18 mouse cellular contexts compared by ENCODE assay signal in genomic region chr11:32581031-32581430, GRCm38 (mm10). TPM values are rescaled to one million over a fixed set of nuclear protein-coding genes. Genes with fewer than 3 reads are reported as not detected.
DNase-seq lines count a peak whose midpoint lies in the region; ATAC-seq and TF ChIP-seq lines count a peak whose summit lies in the region.
"Had no signal": no experiment of that assay in that cellular context is flagged by ENCODE, and none has a peak within 500 bp of the region (broad histone marks: within the 10 kb centered on the region; RNA-seq: fewer than 3 reads in every experiment).

No protein-coding gene starts in this region.

- ATAC-seq in liver, embryonic 12.5 days = no peak
- no peak for ATAC-seq in liver, embryonic 11.5 days (replicated peaks; ENCODE audit: low FRiP score)

- peaks cover 17% of the 10 kb centered on the region for H3K4me1 ChIP-seq in liver, embryonic 12.5 days
- H3K4me1 ChIP-seq in liver, embryonic 11.5 days (replicated peaks; ENCODE audit: control insufficient read depth, insufficient read depth, low read length) = no peaks in the 10 kb centered on the region; the same call in 1 of the 2 replicates
- H3K4me1 ChIP-seq in testis, adult 2 months (ENCODE audit: control insufficient read depth, insufficient read depth, low read length) = peaks cover 11% of the 10 kb centered on the region
- H3K4me1 ChIP-seq: heart, embryonic 15.5 days had no signal

- DNase-seq in gastrocnemius, adult 2 months = no peak
- DNase-seq in gastrocnemius, adult 18-20 months (ENCODE audit: low spot score) = no peak
- DNase-seq in liver, embryonic 11.5 days (ENCODE audit: low spot score) = no peak
- no peak for DNase-seq in testis, postnatal 10 days (ENCODE audit: low spot score)
- no peak for DNase-seq in frontal cortex, postnatal 10 days (ENCODE audit: low spot score in 2 of 2)
- no peak for DNase-seq in kidney, adult 18-20 months
- DNase-seq: cerebellum, adult 2 months; cerebellum, postnatal 36 days; gastrocnemius, postnatal 10 days had no signal

- no peak overlapping the region for H3K9ac ChIP-seq in liver, embryonic 12.5 days
- H3K9ac ChIP-seq in liver, embryonic 11.5 days (ENCODE audit: low read depth, low read length) = no peak overlapping the region
- H3K9ac ChIP-seq: heart, embryonic 15.5 days; liver, embryonic 13.5 days; lung, embryonic 14.5 days; neural tube, embryonic 12.5 days had no signal

- intact Hi-C loops in gastrocnemius, adult 2 months (cut with DNase I) = no loop called here

- 80% methylated on average over 2 of the region's 2 CpGs for WGBS in liver, embryonic 12.5 days (ENCODE audit: insufficient replicate concordance)
- 65% methylated on average over 2 of the region's 2 CpGs for WGBS in liver, embryonic 11.5 days

- no peaks in the 10 kb centered on the region for H3K27me3 ChIP-seq in liver, embryonic 12.5 days (replicated peaks)
- no peaks in the 10 kb centered on the region for H3K27me3 ChIP-seq in liver, embryonic 11.5 days (replicated peaks; ENCODE audit: control insufficient read depth, insufficient read depth, low read length)
- H3K27me3 ChIP-seq in testis, adult 2 months (ENCODE audit: control insufficient read depth, insufficient read depth, low read length) = no peaks in the 10 kb centered on the region
- H3K27me3 ChIP-seq: CH12.LX; heart, embryonic 15.5 days; liver, embryonic 13.5 days; neural tube, embryonic 12.5 days had no signal

- H3K27ac ChIP-seq in gastrocnemius, adult 2 months = peak overlapping the region; percentile 48; the same call in 1 of the 2 replicates
- no peak overlapping the region for H3K27ac ChIP-seq in liver, embryonic 12.5 days
- no peak overlapping the region for H3K27ac ChIP-seq in liver, embryonic 11.5 days (ENCODE audit: low read depth, low read length)
- no peak overlapping the region for H3K27ac ChIP-seq in testis, adult 2 months (ENCODE audit: control insufficient read depth, insufficient read depth, low read depth, low read length)
- H3K27ac ChIP-seq: heart, embryonic 15.5 days; liver, embryonic 13.5 days; neural tube, embryonic 12.5 days had no signal

- 0 out of 2 replicates have a peak overlapping the region, but pooled peaks have one; percentile 3 for H3K4me2 ChIP-seq in liver, embryonic 12.5 days
- H3K4me2 ChIP-seq in liver, embryonic 11.5 days = no peak overlapping the region
- H3K4me2 ChIP-seq: heart, embryonic 15.5 days; lung, embryonic 14.5 days; neural tube, embryonic 12.5 days had no signal

- peaks cover 12% of the 10 kb centered on the region; the same call in 1 of the 2 replicates for H3K36me3 ChIP-seq in liver, embryonic 12.5 days
- no peaks in the 10 kb centered on the region for H3K36me3 ChIP-seq in liver, embryonic 11.5 days (ENCODE audit: control insufficient read depth, insufficient read depth, low read length)
- no peaks in the 10 kb centered on the region; the same call in 1 of the 2 replicates for H3K36me3 ChIP-seq in testis, adult 2 months (ENCODE audit: control insufficient read depth, insufficient read depth, low read length)
- H3K36me3 ChIP-seq: heart, embryonic 15.5 days; neural tube, embryonic 12.5 days had no signal

- no peak overlapping the region for H3K4me3 ChIP-seq in gastrocnemius, adult 2 months
- H3K4me3 ChIP-seq in liver, embryonic 12.5 days = no peak overlapping the region
- H3K4me3 ChIP-seq in liver, embryonic 11.5 days (ENCODE audit: low read depth, low read length) = no peak overlapping the region
- H3K4me3 ChIP-seq in testis, adult 2 months (ENCODE audit: control insufficient read depth, low read depth, low read length) = peak overlapping the region; percentile 58
- H3K4me3 ChIP-seq: erythroblast, embryonic 14.5 days; heart, embryonic 15.5 days; liver, embryonic 13.5 days; neural tube, embryonic 12.5 days had no signal

- TF ChIP-seq POLR2A in testis, adult 2 months (IDR thresholded peaks at IDR 0.05; ENCODE audit: control insufficient read depth, low read depth, low read length) = no peak

- no peaks in the 10 kb centered on the region for H3K9me3 ChIP-seq in liver, embryonic 12.5 days (replicated peaks)
- no peaks in the 10 kb centered on the region for H3K9me3 ChIP-seq in liver, embryonic 11.5 days (ENCODE audit: control insufficient read depth, low read length)
- H3K9me3 ChIP-seq: heart, embryonic 15.5 days; liver, embryonic 13.5 days; neural tube, embryonic 12.5 days had no signal

- no peak for TF ChIP-seq CTCF in gastrocnemius, adult 2 months (IDR thresholded peaks at IDR 0.05)
- no peak for TF ChIP-seq CTCF in testis, adult 2 months (IDR thresholded peaks at IDR 0.05; ENCODE audit: control insufficient read depth, insufficient read depth, insufficient replicate concordance, low read depth, low read length)

RNA-seq across cellular contexts. Expression of gene Stk10, which starts 47.9 kb away (rescaled TPM):
- total RNA-seq in gastrocnemius, adult 2 months (2021) = 1 to 10 TPM; 1.9 to 3.8 TPM
- total RNA-seq in gastrocnemius, adult 18-20 months (2021) = 1 to 10 TPM; 2.2 to 4.4 TPM
- polyA plus RNA-seq in liver, embryonic 12.5 days (2016; fragmentation: Nextera tagmentation; extraction: Ambion mirVana) = 5.7 and 6.0 TPM in 2 replicates
- 4.8 and 5.8 TPM in 2 replicates for polyA plus RNA-seq in liver, embryonic 11.5 days (2014; fragmentation: Nextera tagmentation; extraction: Ambion mirVana)
- 36.7 and 38.3 TPM in 2 replicates for polyA plus RNA-seq in testis, adult 2 months (2012; rRNA removed)

RNA-seq across cellular contexts. Expression of gene Efcab9, which starts 49.1 kb away (rescaled TPM):
- 1 to 10 TPM; 1.0 to 2.0 TPM for total RNA-seq in gastrocnemius, adult 2 months (2021)
- 1 to 10 TPM; 1.8 to 2.6 TPM for total RNA-seq in gastrocnemius, adult 18-20 months (2021)
- polyA plus RNA-seq in liver, embryonic 12.5 days (2016; fragmentation: Nextera tagmentation; extraction: Ambion mirVana) = 0.28 and 0.56 TPM in 2 replicates
- polyA plus RNA-seq in liver, embryonic 11.5 days (2014; fragmentation: Nextera tagmentation; extraction: Ambion mirVana) = 0.25 and 0.49 TPM in 2 replicates
- polyA plus RNA-seq in testis, adult 2 months (2012; rRNA removed) = 180 and 217 TPM in 2 replicates
- polyA plus RNA-seq: erythroblast, embryonic 14.5 days; limb, embryonic 11.5 days had no signal

Comparison
In these comparisons a context has a peak if more than half of its experiments do, and no peak if none do; other contexts are left out.
1. RNA of gene Efcab9, which starts 49.1 kb away (polyA plus RNA-seq): 180 to 217 TPM in testis, adult 2 months; 0.28 to 0.56 TPM in liver, embryonic 12.5 days and 0.25 to 0.49 TPM in liver, embryonic 11.5 days; every median in the first group is over 100 times any median in the second.